Mouse (Mus musculus): ENCODE measurements around the gene Pla2g4e. TPM values are rescaled to one million over a fixed set of nuclear protein-coding genes. Genes with fewer than 3 reads are reported as not detected.

The Pla2g4e gene
- polyA plus RNA-seq, 1 experiment from 2014 or later, result 0.59 TPM

GRCm38 (mm10) chr2:120140326-120140725, 104.8 kb downstream of the Pla2g4e start:
- peaks cover 29% of the 10 kb centered on the region for H3K36me3 ChIP-seq
- H3K4me1 ChIP-seq (replicated peaks), result peaks cover 40% of the 10 kb centered on the region
- H3K4me3 ChIP-seq, result no peak overlapping the region
- no peaks in the 10 kb centered on the region for H3K9me3 ChIP-seq (replicated peaks)
- WGBS, result 41% methylated on average over 5 of the region's 5 CpGs
- H3K9ac ChIP-seq, result no peak overlapping the region
- ATAC-seq (ENCODE audit: insufficient number of reproducible peaks, low FRiP score), result no peak
- H3K27me3 ChIP-seq (replicated peaks), result no peaks in the 10 kb centered on the region
- peak overlapping the region; percentile 12; the same call in 1 of the 2 replicates for H3K4me2 ChIP-seq
- H3K27ac ChIP-seq (ENCODE audit: poor library complexity, severe bottlenecking), result peak overlapping the region; percentile 61

DNA sequence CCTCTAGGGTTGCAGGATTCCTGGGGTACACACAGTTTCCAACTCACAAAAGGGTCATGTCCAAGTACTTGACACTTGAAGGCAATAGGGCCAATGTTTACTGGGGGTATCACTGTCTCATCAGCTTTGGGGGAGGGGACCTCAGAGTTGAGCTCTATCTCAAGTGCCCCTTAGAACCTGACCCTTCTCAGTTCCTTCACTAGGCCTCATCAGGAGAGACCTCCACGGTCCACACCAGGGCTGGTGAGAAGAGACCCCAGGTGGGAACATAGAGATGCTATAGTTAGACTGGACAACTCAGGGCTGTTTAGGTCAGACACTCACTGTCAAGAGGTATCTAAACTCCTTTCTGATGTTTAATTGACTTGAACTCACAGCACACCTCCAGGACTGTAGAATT, 106.0 kb downstream of the Pla2g4e start:
- Histone ChIP-seq H3K4me1 (replicated peaks) (peaks cover 49% of the 10 kb centered on the region), H3K9me3 (replicated peaks) (no peaks in the 10 kb centered on the region), H3K27me3 (replicated peaks) (no peaks in the 10 kb centered on the region), H3K4me3 (no peak overlapping the region), H3K36me3 (peaks cover 27% of the 10 kb centered on the region), H3K4me2 (no peak overlapping the region), H3K27ac (ENCODE audit: poor library complexity, severe bottlenecking) (peak overlapping the region; percentile 57), H3K9ac (no peak overlapping the region)
- no peak for ATAC-seq (ENCODE audit: insufficient number of reproducible peaks, low FRiP score)
- 49% methylated on average over 1 of the region's 1 CpGs for WGBS

DNA sequence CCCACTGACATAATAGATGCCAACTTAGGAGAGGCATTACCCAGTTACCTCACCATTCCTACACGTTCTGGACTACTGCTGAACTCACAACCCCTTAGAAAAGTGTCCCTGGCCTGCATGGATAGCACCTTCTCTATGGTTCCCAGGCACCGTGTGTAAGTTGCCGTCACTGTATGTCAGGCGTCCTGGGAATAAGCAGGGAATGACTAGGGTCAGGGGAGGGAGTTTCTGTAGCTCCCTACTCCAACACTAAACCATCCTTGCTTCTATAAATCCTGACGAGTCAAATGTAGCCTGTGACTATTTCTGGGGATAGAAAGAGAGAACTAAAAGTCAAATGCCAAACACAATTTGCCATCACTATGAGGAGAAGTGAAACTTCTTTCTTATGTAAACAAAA, 107.9 kb downstream of the Pla2g4e start:
- Histone ChIP-seq H3K4me1 (replicated peaks) (peaks cover 65% of the 10 kb centered on the region), H3K9ac (no peak overlapping the region), H3K36me3 (peaks cover 17% of the 10 kb centered on the region), H3K4me2 (no peak overlapping the region), H3K4me3 (no peak overlapping the region), H3K27ac (ENCODE audit: poor library complexity, severe bottlenecking) (0 out of 2 replicates have a peak overlapping the region, but pooled peaks have one; percentile 18), H3K27me3 (replicated peaks) (no peaks in the 10 kb centered on the region), H3K9me3 (replicated peaks) (no peaks in the 10 kb centered on the region)
- ATAC-seq (ENCODE audit: insufficient number of reproducible peaks, low FRiP score), result no peak
- WGBS, result 62% methylated on average over 5 of the region's 5 CpGs

- Histone ChIP-seq H3K4me2 (peak overlapping the region; percentile 34), H3K36me3 (peaks cover 12% of the 10 kb centered on the region), H3K9ac (peak overlapping the region; percentile 50), H3K27ac (ENCODE audit: poor library complexity, severe bottlenecking) (peak overlapping the region; percentile 91), H3K9me3 (replicated peaks) (no peaks in the 10 kb centered on the region), H3K27me3 (replicated peaks) (no peaks in the 10 kb centered on the region), H3K4me1 (replicated peaks) (peaks cover 70% of the 10 kb centered on the region), H3K4me3 (no peak overlapping the region)
- ATAC-seq (ENCODE audit: insufficient number of reproducible peaks, low FRiP score), result peak; percentile 26; the same call in 1 of the 2 replicates
Observed at GRCm38 (mm10) chr2:120134453-120135075, 110.6 kb downstream of the Pla2g4e start.

GRCm38 (mm10) chr2:120131881-120132280, 113.3 kb downstream of the Pla2g4e start:
- peaks cover 77% of the 10 kb centered on the region for H3K4me1 ChIP-seq (replicated peaks)
- ATAC-seq (ENCODE audit: insufficient number of reproducible peaks, low FRiP score), result no peak
- no peak overlapping the region for H3K4me3 ChIP-seq
- H3K36me3 ChIP-seq, result peaks cover 12% of the 10 kb centered on the region
- peak overlapping the region; percentile 60; the same call in 1 of the 2 replicates for H3K27ac ChIP-seq (ENCODE audit: poor library complexity, severe bottlenecking)
- no peaks in the 10 kb centered on the region for H3K27me3 ChIP-seq (replicated peaks)
- WGBS, result 63% methylated on average over 1 of the region's 1 CpGs
- no peaks in the 10 kb centered on the region for H3K9me3 ChIP-seq (replicated peaks)
- no peak overlapping the region for H3K9ac ChIP-seq
- H3K4me2 ChIP-seq, result no peak overlapping the region

DNA sequence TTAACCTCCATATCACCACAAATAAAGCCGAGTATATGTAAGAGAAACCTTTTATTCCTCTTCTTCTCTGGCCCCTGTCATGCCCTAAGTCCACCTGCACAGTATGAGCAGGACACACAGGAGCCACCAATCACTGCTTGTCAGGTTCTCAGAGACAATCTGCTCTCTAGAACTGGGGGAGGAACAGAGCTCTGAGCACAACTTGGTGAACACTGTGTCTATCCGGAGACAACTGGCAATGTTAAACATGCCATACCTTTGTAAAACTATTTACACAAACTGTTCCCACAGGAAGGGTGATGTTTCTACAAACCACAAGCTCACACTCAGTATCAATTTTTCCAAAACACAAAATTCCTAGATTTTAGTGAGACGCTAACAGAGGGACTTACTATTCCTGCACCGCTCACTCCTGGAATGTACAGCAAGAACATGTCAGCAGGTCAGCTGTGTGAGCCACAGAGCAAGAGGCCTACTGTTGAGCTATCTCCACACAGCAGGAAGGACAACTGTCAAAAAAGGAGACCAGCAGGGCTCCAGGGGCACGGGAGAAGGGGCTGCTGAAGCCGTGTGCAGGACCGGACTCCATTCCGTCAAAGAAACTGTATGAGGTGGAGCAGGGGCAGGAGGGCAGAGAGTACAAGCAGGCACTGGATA, 115.8 kb downstream of the Pla2g4e start:
- ATAC-seq (ENCODE audit: insufficient number of reproducible peaks, low FRiP score), result no peak
- H3K4me3 ChIP-seq, result no peak overlapping the region

DNA sequence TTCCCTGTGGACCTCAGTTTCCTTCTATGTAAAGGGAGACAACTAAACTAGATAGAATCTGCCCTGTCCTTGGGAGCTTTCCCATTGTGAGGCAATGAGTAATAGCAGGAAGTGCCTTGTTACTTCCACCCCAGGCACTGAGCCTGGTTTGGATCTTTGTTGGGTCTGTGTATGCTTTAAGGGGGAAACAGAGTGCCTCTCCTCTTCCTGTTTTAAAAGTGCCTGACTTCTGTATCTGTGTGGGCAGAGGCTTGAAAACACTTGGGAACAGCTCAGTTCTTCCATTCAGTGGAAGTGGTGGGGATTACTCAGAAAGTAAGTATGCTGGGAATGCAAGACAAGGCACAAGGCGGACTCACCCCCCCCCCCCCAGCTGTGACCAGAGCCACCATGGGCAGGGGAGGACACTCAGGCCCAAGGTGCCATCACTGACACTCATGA, 116.5 kb downstream of the Pla2g4e start:
- 0% methylated on average over 1 of the region's 1 CpGs for WGBS
- H3K9me3 ChIP-seq (replicated peaks), result no peaks in the 10 kb centered on the region
- no peak overlapping the region for H3K4me3 ChIP-seq
- H3K27me3 ChIP-seq (replicated peaks), result no peaks in the 10 kb centered on the region
- peak; percentile 80 for ATAC-seq (ENCODE audit: insufficient number of reproducible peaks, low FRiP score)
- peak overlapping the region; percentile 41 for H3K9ac ChIP-seq
- peak overlapping the region; percentile 22 for H3K4me2 ChIP-seq
- H3K36me3 ChIP-seq, result peaks cover 16% of the 10 kb centered on the region
- peak overlapping the region; percentile 99 for H3K27ac ChIP-seq (ENCODE audit: poor library complexity, severe bottlenecking)
- peaks cover 81% of the 10 kb centered on the region for H3K4me1 ChIP-seq (replicated peaks)

More for the DNA sequence above, 115.8 kb downstream of the Pla2g4e start:
- Histone ChIP-seq H3K4me2 (peak overlapping the region; percentile 8; the same call in 1 of the 2 replicates), H3K9me3 (replicated peaks) (no peaks in the 10 kb centered on the region), H3K36me3 (peaks cover 16% of the 10 kb centered on the region), H3K27ac (ENCODE audit: poor library complexity, severe bottlenecking) (peak overlapping the region; percentile 99), H3K27me3 (replicated peaks) (no peaks in the 10 kb centered on the region), H3K9ac (peak overlapping the region; percentile 20; the same call in 1 of the 2 replicates), H3K4me1 (replicated peaks) (peaks cover 80% of the 10 kb centered on the region)
- 18% methylated on average over 8 of the region's 8 CpGs for WGBS

DNA sequence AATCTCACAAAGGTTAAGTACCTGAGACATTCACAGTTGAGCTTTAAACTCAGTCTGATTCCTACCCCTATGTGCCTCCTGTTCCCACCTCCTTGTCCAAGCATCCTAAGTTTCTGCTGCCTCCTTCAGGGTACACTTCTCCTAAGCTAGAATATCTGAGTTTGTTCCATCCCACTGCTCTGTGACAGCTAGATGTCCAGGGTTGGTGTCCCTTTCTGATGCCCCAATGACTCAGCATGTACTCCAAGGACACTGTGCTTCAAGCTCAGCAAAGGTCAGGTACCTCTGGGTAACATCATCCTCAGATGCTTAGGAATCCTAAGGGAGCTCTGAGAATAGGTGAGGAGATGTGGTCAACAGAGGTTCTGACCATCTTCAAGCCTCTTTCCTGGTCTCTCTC, 117.1 kb downstream of the Pla2g4e start:
- H3K27ac ChIP-seq (ENCODE audit: poor library complexity, severe bottlenecking), result peak overlapping the region; percentile 99
- ATAC-seq (ENCODE audit: insufficient number of reproducible peaks, low FRiP score), result no peak
- peak overlapping the region; percentile 41 for H3K9ac ChIP-seq
- peak overlapping the region; percentile 22 for H3K4me2 ChIP-seq
- H3K9me3 ChIP-seq (replicated peaks), result no peaks in the 10 kb centered on the region
- no peaks in the 10 kb centered on the region for H3K27me3 ChIP-seq (replicated peaks)
- H3K36me3 ChIP-seq, result peaks cover 16% of the 10 kb centered on the region
- H3K4me3 ChIP-seq, result no peak overlapping the region
- H3K4me1 ChIP-seq (replicated peaks), result peaks cover 78% of the 10 kb centered on the region

GRCm38 (mm10) chr2:120126901-120127300, 118.2 kb downstream of the Pla2g4e start:
- peak overlapping the region; percentile 41; the same call in 1 of the 2 replicates for H3K9ac ChIP-seq
- peaks cover 79% of the 10 kb centered on the region for H3K4me1 ChIP-seq (replicated peaks)
- no peaks in the 10 kb centered on the region for H3K27me3 ChIP-seq (replicated peaks)
- peaks cover 16% of the 10 kb centered on the region for H3K36me3 ChIP-seq
- no peak overlapping the region for H3K4me2 ChIP-seq
- H3K27ac ChIP-seq (ENCODE audit: poor library complexity, severe bottlenecking), result peak overlapping the region; percentile 99
- WGBS, result 35% methylated on average over 1 of the region's 1 CpGs
- no peak for ATAC-seq (ENCODE audit: insufficient number of reproducible peaks, low FRiP score)
- no peak overlapping the region for H3K4me3 ChIP-seq
- H3K9me3 ChIP-seq (replicated peaks), result no peaks in the 10 kb centered on the region

DNA sequence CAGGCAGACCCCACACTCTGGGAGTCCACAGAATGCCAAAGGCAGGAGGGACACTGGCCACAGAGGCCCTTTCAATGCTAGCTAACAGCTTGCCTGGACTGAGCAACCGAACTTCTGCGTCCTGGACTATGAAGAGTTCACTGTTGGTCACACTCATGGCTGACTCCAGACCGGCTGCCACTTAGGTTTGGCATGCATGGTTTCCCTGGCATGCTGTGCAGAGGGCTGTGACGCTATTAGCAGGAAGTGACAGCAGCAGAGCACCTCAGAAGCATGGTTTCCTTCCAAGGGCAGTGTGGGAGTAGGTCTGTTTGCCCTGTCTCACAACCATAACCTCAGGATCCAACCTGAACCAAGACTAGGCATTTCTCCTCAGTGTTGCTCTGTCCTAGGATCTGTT, 118.7 kb downstream of the Pla2g4e start:
- H3K27ac ChIP-seq (ENCODE audit: poor library complexity, severe bottlenecking), result peak overlapping the region; percentile 99

DNA sequence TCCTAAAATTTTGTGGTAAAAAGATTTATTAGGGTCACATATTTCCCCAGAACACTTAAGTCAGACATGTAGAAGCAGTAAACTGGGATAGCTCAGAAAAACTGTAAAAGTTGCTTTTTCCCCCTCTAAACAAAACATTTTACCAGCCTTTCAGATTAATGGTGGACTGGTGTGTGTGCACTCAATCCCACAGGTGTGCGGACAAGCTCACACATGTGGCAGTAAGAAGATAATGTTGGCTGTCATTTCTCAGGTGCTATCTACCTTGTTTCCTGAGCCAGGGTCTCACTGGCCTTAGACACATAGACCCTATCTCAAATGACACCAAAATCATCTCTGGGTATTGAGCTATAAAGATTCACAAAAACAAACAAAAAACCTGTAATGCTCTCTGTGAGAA, 119.7 kb downstream of the Pla2g4e start:
- 95% methylated on average over 1 of the region's 1 CpGs for WGBS
- Histone ChIP-seq H3K4me2 (no peak overlapping the region), H3K4me3 (no peak overlapping the region), H3K36me3 (peaks cover 20% of the 10 kb centered on the region), H3K9me3 (replicated peaks) (no peaks in the 10 kb centered on the region), H3K27me3 (replicated peaks) (no peaks in the 10 kb centered on the region), H3K27ac (ENCODE audit: poor library complexity, severe bottlenecking) (no peak overlapping the region), H3K4me1 (replicated peaks) (peaks cover 76% of the 10 kb centered on the region), H3K9ac (no peak overlapping the region)
- no peak for ATAC-seq (ENCODE audit: insufficient number of reproducible peaks, low FRiP score)

More for the DNA sequence above, 118.7 kb downstream of the Pla2g4e start:
- 55% methylated on average over 4 of the region's 4 CpGs for WGBS
- no peaks in the 10 kb centered on the region for H3K9me3 ChIP-seq (replicated peaks)
- H3K36me3 ChIP-seq, result peaks cover 17% of the 10 kb centered on the region
- no peak overlapping the region for H3K4me2 ChIP-seq
- H3K4me1 ChIP-seq (replicated peaks), result peaks cover 78% of the 10 kb centered on the region
- no peak overlapping the region for H3K4me3 ChIP-seq
- H3K27me3 ChIP-seq (replicated peaks), result no peaks in the 10 kb centered on the region
- no peak for ATAC-seq (ENCODE audit: insufficient number of reproducible peaks, low FRiP score)
- H3K9ac ChIP-seq, result no peak overlapping the region
